Mouse (Mus musculus): Measurements from ENCODE around the gene Unc5c.

- no peak for TF ChIP-seq CTCF (IDR thresholded peaks at IDR 0.05; ENCODE audit: low read depth, low read length)
- no peak for TF ChIP-seq POLR2A (IDR thresholded peaks at IDR 0.05; ENCODE audit: borderline replicate concordance, low read depth, low read length)
These were observed 373.8 kb downstream of the Unc5c start for GRCm38 (mm10) chr3:141838864-141839263.

All from bone marrow macrophage, adult 2 months (primary cell).